Mouse (Mus musculus) ZHBTc4 (cell line): ENCODE data around the gene Chrna3.
A peak's percentile ranks its signal among the peaks of the same experiment; 100 is the strongest.

Source experiments
- DNase-seq: peaks from one replicate; pipeline ENCODE4 v3.0.0-alpha.2; 2011; ENCODE audit warnings: low read depth, low spot score

The Chrna3 gene

DNA sequence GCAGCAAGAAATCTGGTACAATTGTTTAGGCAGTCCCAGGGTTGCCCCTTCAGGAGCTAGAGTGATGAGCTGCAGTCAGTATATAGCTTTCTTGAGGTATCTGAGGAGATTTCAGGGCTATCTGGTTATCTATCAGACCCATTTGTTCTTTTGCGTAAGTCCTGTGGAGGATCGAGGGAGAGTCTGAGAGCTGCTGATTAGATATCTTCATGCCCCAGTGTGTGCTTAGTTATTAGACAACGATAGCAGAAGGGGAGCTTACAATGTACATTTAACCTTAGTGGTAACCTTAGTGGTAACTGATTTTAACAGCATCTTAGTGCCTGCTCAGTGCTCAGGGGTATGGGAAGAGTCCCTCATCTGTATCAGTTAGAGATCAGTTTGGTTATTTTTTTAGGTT is 30.7 kb downstream of the Chrna3 start:
- DNase-seq: no peak

DNA sequence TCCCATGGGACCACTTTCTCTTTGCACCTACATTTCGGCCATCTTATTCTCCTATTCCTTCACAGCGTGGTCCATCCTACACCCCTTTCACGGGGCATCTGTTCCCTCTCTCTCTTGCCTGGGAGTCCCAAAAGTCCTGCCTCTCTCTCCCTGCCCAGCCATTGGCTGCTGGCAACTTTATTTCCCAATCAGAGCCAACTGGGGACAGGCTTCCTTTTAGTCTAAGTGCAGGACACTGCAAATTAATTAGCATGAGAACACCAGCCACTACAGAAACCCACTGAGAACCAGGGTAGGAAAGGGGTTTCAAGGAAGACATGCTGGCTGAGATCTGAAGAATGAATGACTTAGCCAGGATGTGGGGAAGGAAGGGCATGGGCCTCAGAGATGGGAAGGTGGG is 32.0 kb downstream of the Chrna3 start:
- peak; percentile 57 for DNase-seq

DNA sequence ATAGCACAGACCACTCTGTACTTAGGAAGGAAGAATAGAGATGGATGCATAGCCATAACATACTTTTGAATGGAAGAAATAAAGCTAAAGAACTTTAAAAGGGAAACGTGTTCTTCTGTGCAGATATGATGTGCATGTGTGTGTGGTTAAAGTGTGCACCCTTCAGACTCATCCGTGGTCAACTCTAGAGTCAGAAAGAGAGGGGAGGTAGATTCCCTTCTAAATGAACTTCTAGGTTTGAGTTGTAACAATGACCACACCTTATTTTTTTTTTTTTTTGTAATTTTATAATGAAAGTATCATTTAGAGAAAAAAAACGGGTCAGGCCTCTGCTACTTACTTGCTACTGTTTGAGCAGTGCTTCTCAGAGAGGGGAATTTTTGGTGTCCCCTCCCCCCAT is 36.0 kb downstream of the Chrna3 start:
- DNase-seq: no peak

- no peak for DNase-seq
Measured at GRCm38 (mm10) chr9:54982401-54982800, 44.0 kb downstream of the Chrna3 start.

- DNase-seq: peak; percentile 85
Measured at GRCm38 (mm10) chr9:54981291-54982191, 44.8 kb downstream of the Chrna3 start.

- DNase-seq: no peak
Measured at GRCm38 (mm10) chr9:54980674-54981073, 45.7 kb downstream of the Chrna3 start, which contains the start of gene Chrna5. Chrna5 (plus strand) TSS chr9:54980880.

GRCm38 (mm10) chr9:54969972-54970637 is 56.3 kb downstream of the Chrna3 start:
- DNase-seq: no peak

DNA sequence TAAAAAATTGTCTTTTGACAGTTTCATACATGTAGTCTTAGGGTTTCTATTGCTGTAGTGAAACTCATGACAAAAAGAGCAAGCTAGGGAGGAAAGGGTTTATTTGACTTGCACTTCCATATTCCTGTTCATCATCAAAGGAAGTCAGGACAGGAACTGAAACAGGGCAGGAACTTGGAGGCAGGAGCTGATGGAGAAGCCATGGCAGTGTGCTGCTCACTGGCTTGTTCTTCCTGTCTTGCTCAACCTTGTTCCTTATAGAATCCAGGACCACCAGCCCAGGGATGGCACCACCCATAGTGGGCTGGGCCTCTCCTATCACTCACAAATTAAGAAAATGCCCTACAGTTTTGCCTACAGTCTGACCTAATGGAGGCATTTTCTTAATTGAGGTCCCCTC is 62.7 kb downstream of the Chrna3 start:
- DNase-seq: no peak

DNA sequence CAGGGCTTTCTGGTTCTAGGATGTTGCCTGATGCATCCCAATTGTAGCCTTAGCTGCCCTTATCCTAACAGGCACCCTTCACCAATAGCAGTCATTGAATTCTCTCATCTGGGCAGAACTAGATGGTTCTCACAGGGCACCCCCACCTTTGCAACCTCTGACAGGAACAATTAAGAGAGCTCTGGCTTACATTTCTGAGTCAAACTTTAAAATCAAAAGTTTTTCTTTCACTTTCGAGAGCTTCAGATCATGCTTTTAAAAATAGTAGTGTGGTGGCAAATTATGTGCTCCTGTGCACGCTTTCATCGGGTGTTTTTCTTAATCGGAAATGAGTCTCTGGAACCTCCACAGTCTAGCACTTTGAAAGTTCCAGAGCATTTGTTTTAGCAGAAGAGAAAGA is 65.3 kb downstream of the Chrna3 start:
- DNase-seq: no peak
